Mouse (Mus musculus) small intestine, adult 2 months (tissue): ENCODE measurements around the gene Pacrg.

ENCODE experiments used
- CTCF ChIP-seq: fragments of 200-500 bp; IDR thresholded peaks from 2 replicates; pipeline ENCODE4 v1.5.1; 2012; ENCODE audit warnings: low read depth, mild to moderate bottlenecking, control low read depth, inconsistent platforms, low read length, moderate library complexity, mixed read lengths; ENCODE audit not compliant: insufficient replicate concordance, insufficient read length; ENCODE audit errors: extremely low read depth
- POLR2A ChIP-seq: fragments of 200-500 bp; IDR thresholded peaks from 2 replicates; pipeline ENCODE4 v1.6.1; 2012; ENCODE audit warnings: low read depth, mild to moderate bottlenecking, control low read depth, inconsistent platforms, low read length, moderate library complexity

- TF ChIP-seq CTCF, result no peak
- TF ChIP-seq POLR2A, result no peak
Observed at GRCm38 (mm10) chr17:10508088-10508487, 332.0 kb downstream of the Pacrg start.
